Mouse (Mus musculus): Measurements from ENCODE around the gene Ezr. TPM values are rescaled to one million over a fixed set of nuclear protein-coding genes. Genes with fewer than 3 reads are reported as not detected.

The Ezr gene
- polyA plus RNA-seq (2014; fragmentation: Nextera tagmentation; extraction: Ambion mirVana), result 63.4 and 74.3 TPM in 2 replicates

- Histone ChIP-seq H3K9me3 (ENCODE audit: control insufficient read depth, low read length) (no peaks in the 10 kb centered on the region), H3K4me3 (ENCODE audit: low read depth, low read length) (peak within 1 kb of the TSS; percentile 84), H3K4me1 (ENCODE audit: control insufficient read depth, insufficient read depth, low read length) (peaks cover 10% of the 10 kb centered on the region), H3K36me3 (ENCODE audit: control insufficient read depth, insufficient read depth, low read length) (no peaks in the 10 kb centered on the region), H3K4me2 (ENCODE audit: low read depth) (peak within 1 kb of the TSS; percentile 95), H3K27me3 (ENCODE audit: control insufficient read depth, insufficient read depth, low read length) (no peaks in the 10 kb centered on the region), H3K27ac (ENCODE audit: low read depth, low read length) (peak within 1 kb of the TSS; percentile 56; the same call in 1 of the 2 replicates), H3K9ac (ENCODE audit: low read length) (peak within 1 kb of the TSS; percentile 84)
- ATAC-seq (ENCODE audit: insufficient read depth, low FRiP score, low TSS enrichment) (peak; percentile 72), DNase-seq (ENCODE audit: low spot score) (peak; percentile 87)
- WGBS, result under 1% methylated on average over 50 of the region's 52 CpGs
Measured at GRCm38 (mm10) chr17:6782611-6783005, at the start of gene Ezr. Gene Ezr (minus strand): TSS chr17:6782784.

- 66% methylated on average over 1 of the region's 1 CpGs for WGBS
- Histone ChIP-seq H3K27ac (ENCODE audit: low read depth, low read length) (no peak overlapping the region), H3K4me1 (ENCODE audit: control insufficient read depth, insufficient read depth, low read length) (no peaks in the 10 kb centered on the region; the same call in 1 of the 2 replicates), H3K36me3 (ENCODE audit: control insufficient read depth, insufficient read depth, low read length) (no peaks in the 10 kb centered on the region), H3K4me3 (ENCODE audit: low read depth, low read length) (no peak overlapping the region), H3K9me3 (ENCODE audit: control insufficient read depth, low read length) (no peaks in the 10 kb centered on the region), H3K4me2 (ENCODE audit: low read depth) (no peak overlapping the region), H3K9ac (ENCODE audit: low read length) (no peak overlapping the region), H3K27me3 (ENCODE audit: control insufficient read depth, insufficient read depth, low read length) (no peaks in the 10 kb centered on the region)
- no peak for DNase-seq (ENCODE audit: low spot score)
- no peak for ATAC-seq (ENCODE audit: insufficient read depth, low FRiP score, low TSS enrichment)
Measured at GRCm38 (mm10) chr17:6830004-6830592, 47.5 kb upstream of the Ezr start.

GRCm38 (mm10) chr17:6828531-6829150 lies 46.1 kb upstream of the Ezr start:
- H3K9me3 ChIP-seq (ENCODE audit: control insufficient read depth, low read length), result no peaks in the 10 kb centered on the region
- peak overlapping the region; percentile 72 for H3K4me2 ChIP-seq (ENCODE audit: low read depth)
- H3K4me1 ChIP-seq (ENCODE audit: control insufficient read depth, insufficient read depth, low read length), result no peaks in the 10 kb centered on the region; the same call in 1 of the 2 replicates
- 78% methylated on average over 7 of the region's 7 CpGs for WGBS
- H3K27me3 ChIP-seq (ENCODE audit: control insufficient read depth, insufficient read depth, low read length), result no peaks in the 10 kb centered on the region
- ATAC-seq (ENCODE audit: insufficient read depth, low FRiP score, low TSS enrichment) (no peak), DNase-seq (ENCODE audit: low spot score) (no peak)
- H3K9ac ChIP-seq (ENCODE audit: low read length), result peak overlapping the region; percentile 78
- H3K36me3 ChIP-seq (ENCODE audit: control insufficient read depth, insufficient read depth, low read length), result no peaks in the 10 kb centered on the region
- H3K27ac ChIP-seq (ENCODE audit: low read depth, low read length), result peak overlapping the region; percentile 92
- H3K4me3 ChIP-seq (ENCODE audit: low read depth, low read length), result peak overlapping the region; percentile 53

- Histone ChIP-seq H3K9ac (ENCODE audit: low read length) (peak overlapping the region; percentile 78), H3K27ac (ENCODE audit: low read depth, low read length) (peak overlapping the region; percentile 92), H3K36me3 (ENCODE audit: control insufficient read depth, insufficient read depth, low read length) (no peaks in the 10 kb centered on the region), H3K4me3 (ENCODE audit: low read depth, low read length) (peak overlapping the region; percentile 53), H3K9me3 (ENCODE audit: control insufficient read depth, low read length) (no peaks in the 10 kb centered on the region), H3K4me2 (ENCODE audit: low read depth) (peak overlapping the region; percentile 72), H3K27me3 (ENCODE audit: control insufficient read depth, insufficient read depth, low read length) (no peaks in the 10 kb centered on the region), H3K4me1 (ENCODE audit: control insufficient read depth, insufficient read depth, low read length) (no peaks in the 10 kb centered on the region; the same call in 1 of the 2 replicates)
- DNase-seq (ENCODE audit: low spot score) (peak; percentile 97), ATAC-seq (ENCODE audit: insufficient read depth, low FRiP score, low TSS enrichment) (peak; percentile 96)
- 1% methylated on average over 64 of the region's 64 CpGs for WGBS
Measured at GRCm38 (mm10) chr17:6827740-6828461, 45.3 kb upstream of the Ezr start.

GRCm38 (mm10) chr17:6827159-6827733 lies 44.7 kb upstream of the Ezr start:
- H3K4me1 ChIP-seq (ENCODE audit: control insufficient read depth, insufficient read depth, low read length), result no peaks in the 10 kb centered on the region; the same call in 1 of the 2 replicates
- H3K4me2 ChIP-seq (ENCODE audit: low read depth), result peak overlapping the region; percentile 72
- peak overlapping the region; percentile 53 for H3K4me3 ChIP-seq (ENCODE audit: low read depth, low read length)
- no peaks in the 10 kb centered on the region for H3K36me3 ChIP-seq (ENCODE audit: control insufficient read depth, insufficient read depth, low read length)
- 47% methylated on average over 10 of the region's 10 CpGs for WGBS
- no peak for ATAC-seq (ENCODE audit: insufficient read depth, low FRiP score, low TSS enrichment)
- H3K9me3 ChIP-seq (ENCODE audit: control insufficient read depth, low read length), result no peaks in the 10 kb centered on the region
- H3K27ac ChIP-seq (ENCODE audit: low read depth, low read length), result peak overlapping the region; percentile 92
- H3K9ac ChIP-seq (ENCODE audit: low read length), result peak overlapping the region; percentile 78
- no peak for DNase-seq (ENCODE audit: low spot score)
- no peaks in the 10 kb centered on the region for H3K27me3 ChIP-seq (ENCODE audit: control insufficient read depth, insufficient read depth, low read length)

GRCm38 (mm10) chr17:6816796-6817195 lies 34.2 kb upstream of the Ezr start:
- peaks cover 9% of the 10 kb centered on the region; the same call in 1 of the 2 replicates for H3K4me1 ChIP-seq (ENCODE audit: control insufficient read depth, insufficient read depth, low read length)
- no peak for ATAC-seq (ENCODE audit: insufficient read depth, low FRiP score, low TSS enrichment)
- H3K36me3 ChIP-seq (ENCODE audit: control insufficient read depth, insufficient read depth, low read length), result no peaks in the 10 kb centered on the region
- H3K9me3 ChIP-seq (ENCODE audit: control insufficient read depth, low read length), result no peaks in the 10 kb centered on the region
- no peaks in the 10 kb centered on the region for H3K27me3 ChIP-seq (ENCODE audit: control insufficient read depth, insufficient read depth, low read length)
- no peak overlapping the region for H3K4me2 ChIP-seq (ENCODE audit: low read depth)
- no peak for DNase-seq (ENCODE audit: low spot score)
- 69% methylated on average over 5 of the region's 5 CpGs for WGBS
- H3K4me3 ChIP-seq (ENCODE audit: low read depth, low read length), result no peak overlapping the region
- H3K27ac ChIP-seq (ENCODE audit: low read depth, low read length), result no peak overlapping the region
- H3K9ac ChIP-seq (ENCODE audit: low read length), result no peak overlapping the region

- Histone ChIP-seq H3K27ac (ENCODE audit: low read depth, low read length) (no peak overlapping the region), H3K4me3 (ENCODE audit: low read depth, low read length) (no peak overlapping the region), H3K27me3 (ENCODE audit: control insufficient read depth, insufficient read depth, low read length) (no peaks in the 10 kb centered on the region), H3K36me3 (ENCODE audit: control insufficient read depth, insufficient read depth, low read length) (no peaks in the 10 kb centered on the region), H3K9me3 (ENCODE audit: control insufficient read depth, low read length) (no peaks in the 10 kb centered on the region), H3K4me1 (ENCODE audit: control insufficient read depth, insufficient read depth, low read length) (peaks cover 9% of the 10 kb centered on the region; the same call in 1 of the 2 replicates), H3K4me2 (ENCODE audit: low read depth) (no peak overlapping the region), H3K9ac (ENCODE audit: low read length) (no peak overlapping the region)
- 79% methylated on average over 1 of the region's 1 CpGs for WGBS
- DNase-seq (ENCODE audit: low spot score) (no peak), ATAC-seq (ENCODE audit: insufficient read depth, low FRiP score, low TSS enrichment) (no peak)
Measured at GRCm38 (mm10) chr17:6816151-6816550, 33.6 kb upstream of the Ezr start.

- no peak for ATAC-seq (ENCODE audit: insufficient read depth, low FRiP score, low TSS enrichment)
- no peak for DNase-seq (ENCODE audit: low spot score)
- Histone ChIP-seq H3K9me3 (ENCODE audit: control insufficient read depth, low read length) (no peaks in the 10 kb centered on the region), H3K36me3 (ENCODE audit: control insufficient read depth, insufficient read depth, low read length) (no peaks in the 10 kb centered on the region), H3K4me3 (ENCODE audit: low read depth, low read length) (no peak overlapping the region), H3K4me1 (ENCODE audit: control insufficient read depth, insufficient read depth, low read length) (peaks cover 9% of the 10 kb centered on the region; the same call in 1 of the 2 replicates), H3K9ac (ENCODE audit: low read length) (no peak overlapping the region), H3K4me2 (ENCODE audit: low read depth) (no peak overlapping the region), H3K27me3 (ENCODE audit: control insufficient read depth, insufficient read depth, low read length) (no peaks in the 10 kb centered on the region), H3K27ac (ENCODE audit: low read depth, low read length) (no peak overlapping the region)
- WGBS, result 50% methylated on average over 4 of the region's 4 CpGs
Measured at GRCm38 (mm10) chr17:6814656-6815055, 32.1 kb upstream of the Ezr start.

All from neural tube, embryonic 11.5 days (tissue).